Mouse (Mus musculus) gastrocnemius, postnatal 10 days (tissue): ENCODE results near the gene H2-M5. TPM values are rescaled to one million over a fixed set of nuclear protein-coding genes. Genes with fewer than 3 reads are reported as not detected.
"Not testable (repeated sequence)": the region's sequence is repeated elsewhere in the genome, so short reads cannot be mapped to it uniquely, and the experiment has no call there.

ENCODE experiments used
- DNase-seq: peaks from one replicate; pipeline ENCODE4 v3.0.0; 2021; ENCODE audit warnings: mixed read lengths
- long read RNA-seq, 2 experiments: library from polyadenylated mRNA; stranded (forward); transcript quantifications; one replicate each; pipeline ENCODE4 v2.0.0; 2021
- total RNA-seq, 2 experiments: library from RNA; stranded (reverse); gene quantifications; 2 replicates each; pipeline ENCODE4 v1.2.3; 2021

Gene H2-M5
- under 1 TPM in 1 of 2 experiments, not detected in 1; 0.18 TPM for total RNA-seq
- long read RNA-seq, experiment 1 = 0 reads
- long read RNA-seq, experiment 2 = 0 reads

DNA sequence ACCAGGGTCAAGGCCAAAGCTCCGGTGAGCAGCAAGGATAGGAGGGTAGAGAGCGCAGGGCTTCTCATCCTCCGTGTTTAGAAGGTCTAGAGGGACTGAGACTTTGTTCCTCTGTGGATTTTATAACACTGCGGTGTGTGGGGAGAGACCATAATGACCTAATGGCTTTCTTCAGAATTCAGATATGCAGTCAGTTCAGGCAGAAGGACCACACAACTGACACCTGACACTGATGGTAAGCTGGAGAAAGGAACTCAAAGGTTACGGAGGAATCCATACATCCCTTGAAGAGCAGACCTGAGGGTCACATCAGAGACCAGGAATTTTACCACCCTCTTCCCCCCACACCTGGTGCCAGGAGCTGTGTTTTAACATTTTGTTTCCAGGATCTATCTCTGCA lies at the start of gene H2-M5:
TSS of gene H2-M5 (minus strand) at position 101 of the 400 bp plus-strand sequence.
- DNase-seq = no peak

DNA sequence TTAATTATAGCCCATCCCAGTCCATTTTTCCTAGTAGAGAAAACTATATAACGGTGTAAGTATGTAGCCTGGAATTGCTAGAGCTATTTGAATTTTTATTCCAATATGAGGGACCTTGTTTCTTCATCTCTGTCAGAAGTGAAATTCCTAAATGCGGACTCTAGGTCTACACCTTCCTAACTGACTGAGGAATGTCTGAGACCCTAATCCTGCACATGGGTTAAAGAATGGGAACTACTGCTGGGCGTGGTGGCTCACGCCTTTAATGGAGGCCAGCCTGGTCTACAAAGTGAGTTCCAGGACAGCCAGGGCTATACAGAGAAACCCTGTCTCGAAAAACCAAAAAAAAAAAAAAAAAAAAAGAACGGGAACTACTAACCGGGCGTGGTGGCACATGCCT lies 39.8 kb upstream of the H2-M5 start:
- DNase-seq = no peak

DNA sequence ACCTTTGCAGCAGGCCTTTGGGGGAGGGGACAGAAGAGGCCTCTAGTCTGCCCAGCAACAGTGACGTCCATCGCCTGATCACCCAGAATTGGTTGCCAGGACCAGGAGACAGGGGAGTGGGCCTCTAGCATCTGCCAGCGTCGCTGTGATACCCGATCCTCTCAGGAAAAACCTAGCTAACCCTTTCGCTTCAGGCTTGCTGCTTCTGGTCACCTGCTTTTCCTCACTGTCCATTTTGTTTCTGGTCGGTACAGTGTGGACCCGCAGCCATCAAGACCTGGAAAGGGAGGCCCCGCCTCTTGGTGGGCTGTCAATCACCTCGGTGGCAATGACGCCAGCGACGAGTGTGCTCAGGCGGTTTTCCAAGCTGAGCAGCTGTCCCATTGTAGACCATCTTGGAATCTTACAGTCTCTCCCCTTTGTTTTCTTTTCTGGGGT lies 39.4 kb upstream of the H2-M5 start:
- DNase-seq = peak; percentile 86

DNA sequence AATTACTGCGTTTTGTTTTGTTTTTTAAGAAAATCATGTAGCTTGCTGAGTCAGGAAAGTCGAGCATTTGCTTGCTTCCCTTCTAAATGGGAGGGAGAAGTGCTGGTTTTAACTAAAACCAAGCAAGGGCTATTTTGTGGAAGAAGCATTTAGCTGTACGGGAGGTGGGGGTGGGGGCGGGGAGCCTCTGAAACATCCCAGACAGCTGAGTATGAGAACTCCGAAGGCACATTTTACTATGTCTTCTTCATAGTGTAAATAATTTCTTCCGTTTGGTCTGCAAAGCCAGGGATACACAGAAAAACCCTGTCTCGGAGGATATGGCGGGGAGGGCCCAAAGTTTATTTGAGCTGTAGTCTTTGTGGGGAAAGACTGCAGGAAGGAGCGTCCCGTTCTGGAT lies 38.9 kb upstream of the H2-M5 start:
- DNase-seq = no peak

DNA sequence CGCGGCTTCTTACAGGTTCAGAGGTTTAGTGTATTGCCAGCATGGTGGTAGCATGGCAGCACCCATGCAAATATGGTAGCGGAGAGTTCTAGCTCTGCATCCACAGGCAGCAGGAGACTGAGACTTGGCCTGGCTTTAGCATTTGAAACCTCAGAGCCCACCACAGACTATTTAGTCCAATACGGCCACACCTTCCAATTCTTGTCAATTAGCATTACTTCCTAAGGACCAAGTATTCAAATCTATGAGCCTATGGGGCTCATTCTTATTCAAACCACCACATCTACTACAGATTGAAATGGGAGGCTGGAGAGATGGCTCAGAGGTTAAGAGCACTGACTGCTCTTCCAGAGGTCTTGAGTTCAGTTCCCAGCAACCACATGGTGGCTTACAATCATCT lies 38.1 kb upstream of the H2-M5 start:
- no peak for DNase-seq

DNA sequence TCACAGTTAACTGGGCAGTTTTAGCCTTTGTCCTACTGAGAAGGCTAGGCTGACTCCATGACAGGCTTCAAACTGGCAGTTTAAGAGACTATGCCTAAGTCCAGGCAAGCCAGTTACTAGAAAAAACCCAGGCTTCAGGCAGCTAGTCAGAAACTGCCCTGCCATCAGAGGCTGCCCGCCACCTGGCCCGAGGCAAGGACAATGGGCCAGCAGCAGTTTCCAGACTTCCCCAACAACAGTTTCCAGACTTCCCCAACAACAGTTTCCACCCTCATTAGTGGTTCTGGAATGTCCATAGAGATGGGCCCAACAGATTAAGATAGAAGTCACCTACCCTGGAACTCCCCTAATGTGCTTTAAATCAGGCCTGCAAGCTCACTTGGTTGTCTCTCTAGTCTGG lies 37.1 kb upstream of the H2-M5 start:
- DNase-seq = no peak

DNA sequence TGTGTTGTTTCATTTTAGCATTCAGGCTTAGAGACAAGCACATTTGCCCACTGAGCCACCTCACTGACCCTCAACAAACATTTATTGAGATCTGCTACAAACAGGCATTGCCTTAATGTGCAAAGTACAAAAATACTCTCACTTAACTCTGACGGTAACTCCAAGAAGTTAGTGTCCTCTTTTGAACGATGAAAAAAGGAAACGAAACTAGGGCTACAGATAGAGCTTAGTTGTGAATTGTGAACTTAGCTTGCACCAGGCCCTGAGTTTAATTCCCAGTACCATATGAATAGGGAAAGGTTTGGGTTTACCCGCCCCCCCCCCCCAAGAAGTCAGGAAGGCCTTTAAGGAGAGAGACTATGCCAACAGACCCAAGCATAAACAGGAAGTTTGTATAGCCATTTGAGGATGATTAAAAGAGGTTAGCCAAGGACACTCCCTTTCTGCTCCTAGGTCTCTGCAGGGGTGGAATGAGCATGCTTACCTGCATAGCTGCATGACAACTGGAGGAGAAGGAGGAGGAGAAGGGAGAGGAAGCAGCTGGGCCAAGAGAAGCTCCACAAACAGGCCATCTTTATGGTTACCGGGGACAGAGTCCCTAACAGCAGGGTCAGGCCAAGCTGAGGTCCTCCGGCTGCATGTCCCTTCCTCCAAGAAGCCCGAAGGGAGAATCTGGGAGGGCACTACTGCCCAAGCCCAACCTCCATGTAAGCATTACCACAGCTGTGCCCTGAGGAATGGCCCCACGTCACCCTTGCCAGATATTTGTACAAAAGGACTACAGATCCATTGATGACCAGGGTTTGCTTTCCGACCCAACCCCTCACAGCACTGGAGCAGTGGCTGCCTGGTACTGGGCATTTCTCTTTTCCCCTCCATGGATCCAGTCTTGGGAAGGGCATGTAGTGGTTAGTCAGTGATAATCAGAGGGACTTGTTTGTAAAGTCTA lies 33.6 kb upstream of the H2-M5 start, which contains the start of gene Mog:
TSS of gene Mog (minus strand) at position 771 of the 949 bp plus-strand sequence.
- no peak for DNase-seq

DNA sequence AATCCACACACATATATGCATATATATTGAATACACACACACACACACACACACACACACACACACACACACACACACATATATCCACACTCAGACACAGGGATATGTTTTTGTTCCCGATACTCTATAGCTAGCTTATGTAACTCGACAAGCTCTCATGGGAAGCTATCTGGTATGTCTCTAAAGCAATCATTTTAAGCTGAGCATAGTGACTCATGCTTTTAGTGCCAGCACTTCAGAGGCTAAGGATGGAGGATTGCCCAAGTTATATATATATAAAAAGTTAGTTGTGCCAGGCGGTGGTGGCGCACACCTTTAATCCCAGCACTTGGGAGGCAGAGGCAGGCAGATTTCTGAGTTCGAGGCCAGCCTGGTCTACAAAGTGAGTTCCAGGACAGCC lies 29.9 kb upstream of the H2-M5 start:
- not testable (repeated sequence) for DNase-seq

DNA sequence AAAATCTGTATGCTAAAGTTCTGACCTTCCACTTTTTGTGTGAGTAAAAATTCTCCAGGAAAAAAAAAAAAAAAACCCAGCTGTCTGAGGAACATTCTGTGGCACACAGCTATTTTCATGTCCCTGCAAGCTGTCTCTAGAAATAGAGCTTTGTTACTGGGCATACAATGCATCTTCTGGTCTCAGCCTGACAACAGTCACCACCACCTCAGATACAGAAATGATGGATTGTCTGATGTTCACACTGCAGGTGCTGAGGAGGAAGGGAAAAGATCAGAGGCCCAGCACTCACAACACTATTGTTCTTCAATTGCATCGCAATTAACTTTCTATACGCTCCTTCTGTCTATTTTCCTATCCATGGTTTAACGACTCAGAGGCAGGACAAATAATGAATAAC lies 29.0 kb upstream of the H2-M5 start:
- DNase-seq = no peak

DNA sequence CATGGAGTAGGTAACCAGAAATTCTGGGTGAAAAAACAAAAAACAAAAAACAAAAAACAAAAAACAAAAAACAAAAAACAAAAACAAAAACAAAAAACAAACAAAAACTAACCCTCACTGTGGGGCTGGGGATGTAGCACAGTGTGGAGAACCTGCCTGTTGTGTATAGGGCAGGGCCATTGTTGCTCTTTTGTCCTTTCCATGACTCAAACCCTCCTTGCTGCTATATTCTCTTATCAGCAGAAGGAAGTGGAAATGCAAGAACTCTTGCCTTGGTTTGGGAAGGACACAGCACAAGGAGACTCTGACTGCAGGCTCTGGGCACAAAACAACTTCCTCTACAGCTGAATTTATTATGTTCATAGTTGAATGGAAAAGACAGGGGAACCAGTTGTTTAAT lies 27.0 kb upstream of the H2-M5 start:
- no peak for DNase-seq

DNA sequence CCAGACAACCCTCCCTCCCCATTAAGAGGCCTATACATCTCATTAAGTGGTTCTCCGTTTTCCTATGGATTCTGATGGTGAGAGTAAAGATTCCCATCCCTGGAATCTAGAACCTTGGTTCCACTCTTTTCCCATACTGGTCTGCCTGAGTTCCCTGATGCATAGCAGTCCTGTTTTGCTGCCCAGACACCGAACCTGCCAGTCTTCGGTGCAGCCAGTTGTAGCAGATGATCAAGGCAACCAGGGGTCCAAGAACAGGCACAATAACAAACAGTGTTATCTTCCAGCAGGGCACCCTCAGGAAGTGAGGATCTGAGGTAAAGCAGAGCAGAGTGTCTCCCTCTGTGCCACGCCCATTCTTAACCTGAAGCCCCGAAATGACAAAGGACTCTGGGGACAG lies 22.8 kb upstream of the H2-M5 start:
- no peak for DNase-seq

DNA sequence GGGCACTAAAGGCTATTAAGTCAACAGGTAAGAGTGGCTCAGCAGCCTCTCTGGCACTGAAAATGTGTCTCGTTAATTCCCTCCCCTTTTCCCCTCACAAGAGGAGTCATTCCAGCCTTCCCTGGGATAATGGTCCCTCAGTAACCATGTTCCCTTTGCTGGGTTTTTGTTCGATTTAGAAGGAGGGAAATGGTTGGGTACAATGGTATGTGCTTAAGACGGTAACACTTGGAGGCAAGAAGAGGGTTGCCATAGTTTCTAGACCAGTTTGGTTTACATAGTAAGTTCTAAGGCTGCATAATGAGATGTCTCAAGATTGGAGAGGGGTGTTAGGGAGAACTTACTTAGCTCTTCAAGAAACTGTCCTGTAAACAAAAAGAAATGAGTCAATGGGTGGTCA lies 22.4 kb upstream of the H2-M5 start:
- DNase-seq = no peak

DNA sequence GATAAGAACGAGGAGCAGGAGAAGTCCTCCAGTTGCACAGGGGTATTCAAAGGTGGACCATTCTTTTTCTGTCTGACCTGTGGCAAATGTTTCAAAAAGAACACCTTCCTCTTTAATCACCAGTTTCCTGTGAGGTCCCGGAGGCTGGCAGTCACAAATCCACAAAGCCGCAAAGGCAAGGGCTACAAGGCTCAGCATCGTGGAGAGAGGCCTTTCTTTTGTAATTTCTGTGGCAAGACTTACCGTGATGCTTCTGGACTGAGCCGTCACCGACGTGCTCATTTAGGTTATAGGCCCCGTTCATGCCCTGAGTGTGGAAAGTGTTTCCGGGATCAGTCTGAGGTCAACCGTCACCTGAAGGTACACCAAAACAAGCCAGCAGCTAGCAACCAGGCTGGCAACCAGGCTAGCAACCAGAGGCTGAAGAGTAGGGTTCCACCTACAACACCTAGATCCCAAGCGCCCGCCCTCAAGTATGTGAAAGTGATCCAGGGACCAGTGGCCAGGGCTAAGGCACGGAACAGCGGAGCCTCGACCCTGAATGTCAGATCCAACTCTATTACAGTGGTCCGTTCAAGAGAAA lies 20.2 kb upstream of the H2-M5 start:
- no peak for DNase-seq

DNA sequence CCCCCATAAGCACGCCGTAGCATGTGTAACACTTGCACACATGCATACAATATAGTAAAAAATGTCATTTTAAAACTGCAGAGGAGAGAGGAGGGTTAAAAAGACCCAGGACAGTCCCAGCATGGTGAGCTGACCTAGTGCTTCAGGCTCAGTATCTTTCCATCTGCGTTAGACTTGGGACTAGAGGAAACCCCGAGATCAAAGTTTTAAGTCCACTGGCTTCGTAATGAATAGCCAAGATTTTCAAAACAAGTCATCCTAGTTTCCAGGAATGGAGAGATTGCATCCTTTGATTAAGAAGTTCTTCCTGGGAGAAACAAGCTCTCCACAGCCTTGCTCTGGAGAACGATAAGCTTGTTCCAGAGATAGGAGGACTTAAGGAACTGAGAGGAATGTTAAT lies 18.8 kb upstream of the H2-M5 start:
- DNase-seq = no peak

DNA sequence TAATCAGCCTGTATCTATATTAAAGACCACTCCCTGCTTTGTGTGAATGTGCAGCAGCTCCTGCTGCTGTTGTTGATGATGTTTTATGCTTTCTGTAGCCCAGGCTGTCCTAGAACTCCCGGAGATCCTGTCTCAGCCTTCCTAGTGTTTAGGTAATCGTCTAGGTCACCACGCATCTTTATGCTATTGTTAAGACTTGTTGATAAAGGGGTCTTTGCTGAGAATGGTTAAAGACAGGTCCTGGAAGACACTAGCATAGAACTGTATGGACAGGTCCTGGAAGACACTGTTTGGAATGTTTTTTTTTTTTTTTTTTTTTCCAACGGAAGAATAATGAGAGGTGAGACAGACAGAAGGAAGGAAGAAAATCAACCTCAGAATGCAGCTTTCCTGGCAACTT lies 14.0 kb upstream of the H2-M5 start:
- no peak for DNase-seq

DNA sequence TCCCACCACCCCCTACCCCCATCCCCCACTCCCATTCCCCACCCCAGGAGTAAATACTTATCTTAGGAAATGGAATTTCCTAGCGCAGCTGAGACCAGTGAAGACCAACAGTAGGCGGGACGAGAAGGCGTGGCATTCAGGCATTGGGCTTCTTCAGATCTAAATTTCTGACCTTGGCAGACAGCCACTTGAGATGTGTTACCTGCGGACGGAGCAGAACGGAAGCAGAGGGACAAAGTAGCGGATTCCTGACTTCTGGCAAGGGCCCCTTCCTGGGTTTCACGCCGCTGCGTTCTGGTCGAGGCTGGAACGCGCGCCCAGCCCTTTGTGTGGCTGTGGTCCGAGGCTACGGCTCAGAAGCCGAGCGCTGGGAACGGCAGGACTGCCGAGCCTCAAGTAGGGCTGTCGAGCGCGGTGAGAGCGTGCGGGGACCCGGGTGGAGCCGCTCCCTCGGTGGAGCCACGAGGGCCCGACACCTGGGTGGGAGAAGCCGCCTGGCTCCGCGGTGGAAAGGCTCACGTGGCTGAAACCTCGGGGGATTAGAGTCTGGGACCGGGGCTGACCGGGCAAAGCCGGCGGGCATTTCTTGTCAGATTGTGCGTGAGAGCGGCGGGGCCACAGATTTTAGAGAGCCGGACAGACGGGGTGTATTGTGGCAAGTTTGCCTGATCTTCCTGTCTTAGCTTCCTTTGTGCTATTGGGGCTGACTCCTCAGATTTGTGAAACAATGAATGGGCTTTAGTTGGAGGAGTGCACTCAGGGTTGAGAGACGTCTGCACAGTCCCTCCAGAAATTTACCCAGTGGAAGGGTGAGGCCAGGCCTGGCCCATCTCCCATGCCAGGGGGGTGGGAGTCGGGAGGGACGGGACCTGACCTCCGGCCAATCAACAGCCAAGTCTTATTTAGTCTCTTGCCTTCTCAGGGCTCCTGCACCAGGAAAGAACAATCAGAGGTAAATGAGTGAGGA lies 13.3 kb upstream of the H2-M5 start:
- peak; percentile 32 for DNase-seq

DNA sequence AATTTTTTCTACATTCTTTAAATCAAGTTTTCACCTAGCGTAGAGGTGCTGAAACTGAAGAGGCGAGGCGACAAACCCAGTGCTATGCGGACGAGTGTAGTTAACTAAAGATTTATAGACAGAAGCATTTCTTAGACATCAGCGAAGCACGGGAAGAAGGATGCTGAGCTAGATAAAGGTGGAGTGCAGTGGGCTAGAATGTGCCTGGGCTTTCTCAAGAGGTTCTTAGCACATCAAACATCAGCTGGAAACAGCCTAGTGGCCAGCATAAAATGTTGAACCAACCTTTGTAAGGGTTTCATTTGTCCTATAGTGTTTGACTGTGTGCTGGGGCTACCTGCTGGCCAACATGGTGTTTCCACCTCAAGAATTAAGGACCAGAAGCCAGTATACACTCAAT lies 11.5 kb upstream of the H2-M5 start, which contains the start of gene Zfp57:
TSS of gene Zfp57 (plus strand) at position 301 of the 400 bp plus-strand sequence.
- DNase-seq = no peak

DNA sequence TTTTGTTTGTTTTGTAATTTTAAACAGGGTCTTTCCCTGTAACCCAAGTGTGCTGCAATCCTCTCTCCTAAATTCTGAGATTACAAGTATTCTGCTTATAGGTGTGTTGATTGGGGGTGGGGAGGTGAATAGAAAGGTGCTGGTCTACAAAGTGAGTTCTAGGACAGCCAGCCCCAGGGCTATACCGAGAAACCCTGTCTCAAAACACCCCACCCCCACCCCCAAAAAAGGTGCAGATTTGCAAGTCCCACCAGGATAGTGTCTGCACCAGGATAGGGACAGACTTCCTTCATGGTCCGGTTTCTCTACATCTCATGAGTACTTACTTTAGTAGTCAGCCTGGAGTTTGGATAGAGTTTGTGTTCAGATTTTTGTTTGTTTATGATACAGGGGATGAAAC lies 9.1 kb upstream of the H2-M5 start:
- no peak for DNase-seq

DNA sequence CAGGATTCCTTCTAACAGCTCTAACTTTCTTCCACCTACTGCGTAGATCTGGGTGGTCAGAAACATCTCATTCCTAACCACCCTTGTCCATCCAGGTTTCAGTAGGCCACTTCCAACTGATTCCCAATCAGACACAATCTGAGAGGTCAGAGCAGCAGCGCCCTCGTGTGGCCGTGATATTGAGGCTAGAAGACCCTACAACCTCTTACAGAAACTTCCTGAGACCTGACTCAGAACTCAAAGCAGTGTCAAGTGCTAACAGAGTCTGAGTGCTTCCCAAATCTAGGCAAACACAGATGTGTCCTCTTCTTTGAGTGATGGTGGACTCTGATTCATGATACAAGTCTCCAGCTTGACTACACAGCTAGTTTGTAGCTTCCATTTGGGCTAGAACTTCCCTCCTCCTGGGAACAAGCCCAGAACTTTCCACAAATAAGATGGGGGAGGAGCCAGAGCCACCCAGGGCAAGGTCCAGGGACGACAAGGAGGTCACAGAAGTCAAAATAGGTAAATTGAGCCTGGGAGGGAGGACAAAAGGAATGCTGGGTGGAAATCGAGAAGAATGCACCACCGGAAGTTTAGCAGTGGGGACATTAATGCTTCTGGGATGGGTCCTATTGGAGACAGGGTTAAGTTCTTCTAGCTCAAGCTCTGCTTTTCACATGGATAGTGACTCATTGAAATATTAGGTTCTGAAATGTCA lies 7.8 kb upstream of the H2-M5 start:
- peak; percentile 84 for DNase-seq

DNA sequence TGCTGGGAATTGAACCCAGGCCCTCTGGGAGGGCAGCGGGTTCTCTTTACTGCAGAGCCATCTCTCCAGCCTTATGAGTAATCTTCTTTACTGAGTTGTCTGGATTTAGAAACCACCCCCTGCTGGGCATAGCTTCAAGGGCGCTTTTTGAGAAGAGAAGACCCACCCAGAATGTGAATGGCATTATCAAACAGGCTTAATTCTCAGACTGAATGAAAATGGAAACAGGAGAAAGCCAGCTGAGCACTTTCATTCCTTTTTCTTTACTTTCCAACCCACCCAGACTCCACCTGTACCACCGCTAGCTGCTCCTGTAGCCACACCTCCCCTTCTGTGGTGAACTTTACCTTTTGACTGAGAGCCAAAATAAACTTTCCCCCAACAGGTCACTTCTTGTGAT lies 6.1 kb upstream of the H2-M5 start:
- no peak for DNase-seq

DNA sequence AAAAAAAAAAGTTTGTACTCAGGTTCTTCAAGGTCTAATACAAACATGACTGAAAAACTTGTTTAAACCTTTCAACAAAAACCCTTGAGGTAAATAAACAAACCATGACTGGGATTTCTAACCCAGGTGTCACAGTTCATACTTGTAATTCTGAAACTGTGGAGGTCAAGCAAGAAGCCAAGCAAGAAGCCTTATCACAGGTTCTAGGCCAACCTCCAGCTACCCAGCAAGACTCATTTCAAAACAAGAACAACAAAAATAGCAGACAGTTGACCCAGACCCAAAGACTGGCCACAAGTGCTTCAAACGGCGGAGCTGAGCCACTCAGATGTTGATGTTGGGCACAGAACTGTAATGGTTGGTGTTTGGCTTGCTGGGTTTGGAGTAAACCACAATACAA lies 5.2 kb upstream of the H2-M5 start:
- no peak for DNase-seq
